Mouse (Mus musculus) MEL (cell line): Measurements from ENCODE around the gene Hdgf.

Source experiments
- MYB ChIP-seq: IDR thresholded peaks from 2 replicates; pipeline ENCODE4 v1.6.1; 2011; ENCODE audit warnings: mild to moderate bottlenecking, low read depth, low read length, improper control_type of control experiment
- TAL1 ChIP-seq: IDR thresholded peaks from 2 replicates; pipeline ENCODE4 v1.6.1; 2012; ENCODE audit warnings: mild to moderate bottlenecking, inconsistent platforms, low read length, moderate library complexity, mixed read lengths

GRCm38 (mm10) chr3:87891481-87891880, 14.6 kb upstream of the Hdgf start:
- no peak for TF ChIP-seq MYB
- TF ChIP-seq TAL1 = no peak
